Mouse (Mus musculus) midbrain, embryonic 12.5 days (tissue): ENCODE results near the gene Ppp2r1b. TPM values are rescaled to one million over a fixed set of nuclear protein-coding genes. Genes with fewer than 3 reads are reported as not detected.
A peak's percentile ranks its signal among the peaks of the same experiment; 100 is the strongest.

Experiments used
- ATAC-seq: fragments of 200-750 bp; cut with Nextera tagmentation; 2 replicates; pipeline ENCODE4 v1.8.0; 2017; ENCODE audit warnings: low read depth, moderate TSS enrichment, moderate library complexity; ENCODE audit not compliant: low FRiP score
- H3K27ac ChIP-seq: fragments of 300-500 bp; sonication (generic); replicated peaks from 2 replicates; pipeline ENCODE4 v1.5.1; 2016; ENCODE audit warnings: mild to moderate bottlenecking
- H3K27me3 ChIP-seq: fragments of 300-500 bp; sonication (generic); 2 replicates; pipeline ENCODE4 v1.6.1; 2016; ENCODE audit warnings: mild to moderate bottlenecking
- H3K36me3 ChIP-seq: fragments of 300-500 bp; sonication (generic); 2 replicates; pipeline ENCODE4 v1.6.1; 2016
- H3K4me1 ChIP-seq: fragments of 300-500 bp; sonication (generic); 2 replicates; pipeline ENCODE4 v1.6.1; 2016
- H3K4me2 ChIP-seq: fragments of 300-500 bp; sonication (generic); replicated peaks from 2 replicates; pipeline ENCODE4 v1.6.1; 2016; ENCODE audit warnings: mild to moderate bottlenecking, moderate library complexity
- H3K4me3 ChIP-seq: fragments of 300-500 bp; sonication (generic); 2 replicates; pipeline ENCODE4 v1.5.1; 2016; ENCODE audit warnings: mild to moderate bottlenecking
- H3K9ac ChIP-seq: fragments of 300-500 bp; sonication (generic); replicated peaks from 2 replicates; pipeline ENCODE4 v1.6.1; 2016; ENCODE audit warnings: mild to moderate bottlenecking, moderate library complexity
- H3K9me3 ChIP-seq: fragments of 300-500 bp; sonication (generic); 2 replicates; pipeline ENCODE4 v1.6.1; 2016; ENCODE audit warnings: mild to moderate bottlenecking
- WGBS: fragments of 180-500 bp; shearing (Covaris S2); methylation state at CpG from one replicate; pipeline ENCODE4 v1.1.7; 2016; 5-methylcytosine and 5-hydroxymethylcytosine counted together
- polyA plus RNA-seq: library from polyadenylated mRNA; unstranded; fragments of >200 nt; fragmentation: Nextera tagmentation; extraction: Ambion mirVana; gene quantifications from 2 replicates; pipeline ENCODE4 v1.2.1, GENCODE M21; 2016

Gene Ppp2r1b
- polyA plus RNA-seq, 1 experiment from 2014 or later = 93.6 TPM

DNA sequence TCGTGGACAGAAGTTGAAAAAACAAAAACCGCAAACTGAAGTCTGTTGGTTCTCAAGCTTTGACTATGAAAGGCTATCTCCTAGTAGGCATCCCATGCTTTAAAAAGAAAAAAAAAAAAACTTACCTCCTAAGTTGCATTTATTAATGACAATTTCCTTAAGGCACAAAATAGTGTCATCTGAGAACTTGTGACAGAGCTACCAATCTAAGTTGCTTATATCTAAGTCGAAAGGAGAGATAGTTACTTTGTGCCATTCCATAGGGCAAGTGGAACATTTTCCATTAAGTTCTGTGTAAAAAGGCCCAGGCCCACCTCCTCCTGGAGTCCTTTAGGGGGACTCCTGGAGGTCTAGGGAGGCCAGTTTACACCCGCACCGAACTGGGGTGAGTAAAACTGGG lies 10.7 kb downstream of the Ppp2r1b start:
- 69% methylated on average over 5 of the region's 5 CpGs for WGBS
- Histone ChIP-seq H3K36me3 (peaks cover 20% of the 10 kb centered on the region), H3K9me3 (no peaks in the 10 kb centered on the region), H3K27ac (no peak overlapping the region), H3K27me3 (no peaks in the 10 kb centered on the region), H3K4me3 (no peak overlapping the region), H3K9ac (no peak overlapping the region), H3K4me2 (peak overlapping the region; percentile 67), H3K4me1 (peaks cover 28% of the 10 kb centered on the region)
- no peak for ATAC-seq

DNA sequence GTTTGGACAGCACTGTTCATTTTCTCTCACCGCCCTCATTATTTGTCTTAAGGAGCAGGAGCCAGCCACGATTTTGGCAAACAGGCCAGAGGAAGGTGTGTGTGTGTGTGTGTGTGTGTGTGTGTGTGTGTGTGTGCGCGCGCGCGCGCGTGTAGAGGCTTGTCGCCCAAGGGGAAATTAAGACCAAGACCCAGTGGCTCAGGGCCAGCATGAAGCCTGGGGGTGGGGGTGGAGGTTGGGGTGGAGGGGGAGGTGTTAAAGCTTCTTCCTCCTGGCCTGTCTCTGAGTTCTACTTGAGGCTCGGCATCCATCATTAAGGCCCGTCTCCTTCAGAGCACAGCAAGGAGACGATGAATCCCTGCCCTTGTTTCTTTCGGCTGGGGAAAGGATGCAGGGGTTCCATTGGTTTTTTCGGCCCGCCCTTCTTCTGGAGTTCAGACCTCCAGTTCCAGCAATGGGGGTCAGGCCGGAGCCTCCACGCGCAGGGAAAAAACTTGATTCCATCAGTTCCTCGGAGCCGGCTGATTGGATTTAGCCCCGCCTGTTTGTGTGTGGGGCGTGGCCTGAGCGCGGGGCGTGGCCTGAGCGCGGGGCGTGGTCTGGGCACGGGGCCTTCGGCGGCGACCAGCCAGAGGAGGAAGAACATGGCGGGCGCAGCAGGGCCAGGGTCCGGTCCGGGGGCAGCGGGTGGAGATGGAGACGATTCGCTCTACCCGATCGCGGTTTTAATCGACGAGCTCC lies 11.4 kb downstream of the Ppp2r1b start:
- H3K4me2 ChIP-seq = peak overlapping the region; percentile 67
- peak; percentile 95 for ATAC-seq
- H3K9ac ChIP-seq = peak overlapping the region; percentile 93
- peaks cover 26% of the 10 kb centered on the region for H3K4me1 ChIP-seq
- no peaks in the 10 kb centered on the region for H3K27me3 ChIP-seq
- H3K4me3 ChIP-seq = peak overlapping the region; percentile 96
- WGBS = 1% methylated on average over 38 of the region's 45 CpGs
- H3K27ac ChIP-seq = peak overlapping the region; percentile 77
- H3K36me3 ChIP-seq = peaks cover 27% of the 10 kb centered on the region
- no peaks in the 10 kb centered on the region for H3K9me3 ChIP-seq

- peaks cover 26% of the 10 kb centered on the region for H3K4me1 ChIP-seq
- H3K27ac ChIP-seq = peak overlapping the region; percentile 77
- peak overlapping the region; percentile 93 for H3K9ac ChIP-seq
- H3K9me3 ChIP-seq = no peaks in the 10 kb centered on the region
- ATAC-seq = peak; percentile 80
- H3K4me2 ChIP-seq = peak overlapping the region; percentile 67
- no peaks in the 10 kb centered on the region for H3K27me3 ChIP-seq
- WGBS = 0% methylated on average over 42 of the region's 46 CpGs
- H3K36me3 ChIP-seq = peaks cover 34% of the 10 kb centered on the region
- peak overlapping the region; percentile 96 for H3K4me3 ChIP-seq
Observed at GRCm38 (mm10) chr9:50857082-50857641, 12.1 kb downstream of the Ppp2r1b start.

- Histone ChIP-seq H3K4me1 (peaks cover 17% of the 10 kb centered on the region), H3K27me3 (no peaks in the 10 kb centered on the region), H3K9me3 (no peaks in the 10 kb centered on the region), H3K27ac (no peak overlapping the region), H3K36me3 (peaks cover 48% of the 10 kb centered on the region), H3K4me3 (no peak overlapping the region), H3K4me2 (no peak overlapping the region), H3K9ac (no peak overlapping the region)
- no peak for ATAC-seq
- WGBS = 95% methylated on average over 6 of the region's 6 CpGs
Observed at GRCm38 (mm10) chr9:50858681-50859080, 13.6 kb downstream of the Ppp2r1b start.

GRCm38 (mm10) chr9:50861119-50861839 lies 16.2 kb downstream of the Ppp2r1b start:
- Histone ChIP-seq H3K4me3 (no peak overlapping the region), H3K9me3 (no peaks in the 10 kb centered on the region), H3K4me2 (no peak overlapping the region), H3K36me3 (peaks cover 73% of the 10 kb centered on the region), H3K27ac (no peak overlapping the region), H3K9ac (no peak overlapping the region), H3K27me3 (no peaks in the 10 kb centered on the region), H3K4me1 (peaks cover 9% of the 10 kb centered on the region)
- no peak for ATAC-seq
- 94% methylated on average over 18 of the region's 18 CpGs for WGBS

GRCm38 (mm10) chr9:50863824-50864223 lies 18.7 kb downstream of the Ppp2r1b start:
- no peak for ATAC-seq
- H3K9ac ChIP-seq = no peak overlapping the region
- peaks cover 98% of the 10 kb centered on the region for H3K36me3 ChIP-seq
- no peak overlapping the region for H3K4me2 ChIP-seq
- 93% methylated on average over 4 of the region's 4 CpGs for WGBS
- H3K4me3 ChIP-seq = no peak overlapping the region
- no peaks in the 10 kb centered on the region for H3K27me3 ChIP-seq
- no peak overlapping the region for H3K27ac ChIP-seq
- H3K4me1 ChIP-seq = no peaks in the 10 kb centered on the region; the same call in 1 of the 2 replicates
- H3K9me3 ChIP-seq = no peaks in the 10 kb centered on the region

- no peak overlapping the region for H3K27ac ChIP-seq
- peaks cover 92% of the 10 kb centered on the region for H3K36me3 ChIP-seq
- H3K4me3 ChIP-seq = no peak overlapping the region
- no peak overlapping the region for H3K4me2 ChIP-seq
- no peak for ATAC-seq
- H3K27me3 ChIP-seq = no peaks in the 10 kb centered on the region
- no peaks in the 10 kb centered on the region for H3K9me3 ChIP-seq
- H3K4me1 ChIP-seq = no peaks in the 10 kb centered on the region
- whole genome bisulfite sequencing = 96% methylated on average over 5 of the region's 5 CpGs
- no peak overlapping the region for H3K9ac ChIP-seq
Observed at GRCm38 (mm10) chr9:50864877-50865276, 19.8 kb downstream of the Ppp2r1b start.

DNA sequence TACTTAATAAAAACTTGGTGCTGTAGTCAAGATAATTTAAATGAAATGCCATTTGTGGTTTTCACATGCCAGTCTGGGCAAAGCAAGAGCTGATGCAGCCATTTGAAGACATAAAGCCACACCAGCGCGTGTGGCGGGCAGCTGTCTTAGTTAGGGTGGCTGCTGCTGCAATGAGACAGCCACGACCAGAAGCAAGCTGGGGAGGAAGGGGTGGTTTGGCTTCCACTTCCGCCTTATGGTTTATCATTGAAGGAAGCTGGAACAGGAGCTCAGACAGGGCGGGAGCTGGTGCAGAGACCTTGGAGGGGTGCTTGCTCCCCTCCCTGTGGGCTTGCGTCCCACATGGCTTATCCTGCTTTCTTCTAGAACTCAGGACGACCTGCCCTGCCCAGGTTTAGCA lies 20.7 kb downstream of the Ppp2r1b start:
- WGBS = 94% methylated on average over 8 of the region's 8 CpGs
- no peaks in the 10 kb centered on the region for H3K27me3 ChIP-seq
- H3K4me2 ChIP-seq = no peak overlapping the region
- no peak overlapping the region for H3K9ac ChIP-seq
- H3K27ac ChIP-seq = no peak overlapping the region
- H3K4me3 ChIP-seq = no peak overlapping the region
- peaks cover 91% of the 10 kb centered on the region for H3K36me3 ChIP-seq
- H3K9me3 ChIP-seq = no peaks in the 10 kb centered on the region
- no peaks in the 10 kb centered on the region for H3K4me1 ChIP-seq
- no peak for ATAC-seq

DNA sequence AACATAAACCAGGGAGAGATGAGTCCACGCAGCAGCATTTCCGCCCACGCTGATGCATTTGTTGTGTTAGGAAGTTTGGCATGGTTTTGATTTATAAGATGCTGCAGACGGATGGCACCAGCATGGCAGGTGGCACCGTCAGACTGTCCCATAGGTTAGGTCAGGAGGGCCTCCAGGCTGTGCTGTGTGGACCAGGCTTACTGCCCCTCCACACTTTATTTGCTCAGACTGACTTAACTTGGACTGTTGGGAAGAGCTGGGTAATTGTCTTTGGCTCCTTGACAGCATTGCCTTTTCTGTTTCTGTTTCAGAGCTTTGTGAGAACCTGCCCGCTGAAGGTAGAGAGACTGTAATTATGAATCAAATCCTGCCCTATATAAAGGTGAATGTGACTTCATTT lies 21.9 kb downstream of the Ppp2r1b start:
- no peak overlapping the region for H3K4me3 ChIP-seq
- no peak for ATAC-seq
- no peaks in the 10 kb centered on the region for H3K9me3 ChIP-seq
- WGBS = 97% methylated on average over 6 of the region's 6 CpGs
- H3K4me2 ChIP-seq = no peak overlapping the region
- peaks cover 83% of the 10 kb centered on the region for H3K36me3 ChIP-seq
- no peaks in the 10 kb centered on the region for H3K4me1 ChIP-seq
- H3K27me3 ChIP-seq = no peaks in the 10 kb centered on the region
- no peak overlapping the region for H3K9ac ChIP-seq
- no peak overlapping the region for H3K27ac ChIP-seq

GRCm38 (mm10) chr9:50868182-50868581 lies 23.1 kb downstream of the Ppp2r1b start:
- Histone ChIP-seq H3K36me3 (peaks cover 79% of the 10 kb centered on the region), H3K27ac (no peak overlapping the region), H3K9ac (no peak overlapping the region), H3K9me3 (no peaks in the 10 kb centered on the region), H3K27me3 (no peaks in the 10 kb centered on the region), H3K4me2 (no peak overlapping the region), H3K4me3 (no peak overlapping the region), H3K4me1 (no peaks in the 10 kb centered on the region)
- 83% methylated on average over 2 of the region's 2 CpGs for WGBS
- ATAC-seq = no peak

- ATAC-seq = no peak
- no peak overlapping the region for H3K9ac ChIP-seq
- H3K27ac ChIP-seq = no peak overlapping the region
- no peaks in the 10 kb centered on the region for H3K27me3 ChIP-seq
- WGBS = 96% methylated on average over 9 of the region's 9 CpGs
- no peaks in the 10 kb centered on the region for H3K9me3 ChIP-seq
- peaks cover 76% of the 10 kb centered on the region for H3K36me3 ChIP-seq
- H3K4me3 ChIP-seq = no peak overlapping the region
- no peaks in the 10 kb centered on the region for H3K4me1 ChIP-seq
- no peak overlapping the region for H3K4me2 ChIP-seq
Observed at GRCm38 (mm10) chr9:50873210-50873609, 28.1 kb downstream of the Ppp2r1b start.

- Histone ChIP-seq H3K4me2 (no peak overlapping the region), H3K27me3 (no peaks in the 10 kb centered on the region), H3K36me3 (peaks cover 76% of the 10 kb centered on the region), H3K4me1 (no peaks in the 10 kb centered on the region), H3K4me3 (no peak overlapping the region), H3K9ac (no peak overlapping the region), H3K27ac (no peak overlapping the region), H3K9me3 (no peaks in the 10 kb centered on the region)
- 92% methylated on average over 6 of the region's 6 CpGs for WGBS
- ATAC-seq = no peak
Observed at GRCm38 (mm10) chr9:50874031-50874430, 28.9 kb downstream of the Ppp2r1b start.
